Mouse (Mus musculus) liver, embryonic 12.5 days (tissue): ENCODE results near the gene Car11. TPM values are rescaled to one million over a fixed set of nuclear protein-coding genes. Genes with fewer than 3 reads are reported as not detected.

Experiments used
- ATAC-seq: fragments of 200-750 bp; cut with Nextera tagmentation; 2 replicates; pipeline ENCODE4 v1.8.0; 2017; ENCODE audit warnings: moderate number of reproducible peaks, mild to moderate bottlenecking, moderate library complexity
- H3K27ac ChIP-seq: fragments of 300-500 bp; sonication (generic); 2 replicates; pipeline ENCODE4 v1.5.1; 2016; ENCODE audit warnings: mild to moderate bottlenecking
- H3K27me3 ChIP-seq: fragments of 300-500 bp; sonication (generic); replicated peaks from 2 replicates; pipeline ENCODE4 v1.6.1; 2016; ENCODE audit warnings: mild to moderate bottlenecking, moderate library complexity
- H3K36me3 ChIP-seq: fragments of 300-500 bp; sonication (generic); 2 replicates; pipeline ENCODE4 v1.6.1; 2016; ENCODE audit warnings: mild to moderate bottlenecking, moderate library complexity
- H3K4me1 ChIP-seq: fragments of 300-500 bp; sonication (generic); 2 replicates; pipeline ENCODE4 v1.6.1; 2016
- H3K4me2 ChIP-seq: fragments of 300-500 bp; sonication (generic); 2 replicates; pipeline ENCODE4 v1.6.1; 2016; ENCODE audit warnings: mild to moderate bottlenecking, moderate library complexity
- H3K4me3 ChIP-seq: fragments of 300-500 bp; sonication (generic); 2 replicates; pipeline ENCODE4 v1.5.1; 2016; ENCODE audit warnings: mild to moderate bottlenecking, moderate library complexity
- H3K9ac ChIP-seq: fragments of 300-500 bp; sonication (generic); 2 replicates; pipeline ENCODE4 v1.6.1; 2016; ENCODE audit warnings: mild to moderate bottlenecking, moderate library complexity
- H3K9me3 ChIP-seq: fragments of 300-500 bp; sonication (generic); replicated peaks from 2 replicates; pipeline ENCODE4 v1.6.1; 2016; ENCODE audit warnings: mild to moderate bottlenecking, moderate library complexity
- WGBS: fragments of 180-500 bp; shearing (Covaris S2); methylation state at CpG from one replicate; pipeline ENCODE4 v1.1.7; 2016; ENCODE audit not compliant: insufficient replicate concordance; 5-methylcytosine and 5-hydroxymethylcytosine counted together
- polyA plus RNA-seq: library from polyadenylated mRNA; unstranded; fragments of >200 nt; fragmentation: Nextera tagmentation; extraction: Ambion mirVana; gene quantifications from 2 replicates; pipeline ENCODE4 v1.2.1, GENCODE M21; 2016

Gene Car11
- polyA plus RNA-seq, 1 experiment from 2014 or later, result 0.93 TPM

- Histone ChIP-seq H3K36me3 (peaks cover 51% of the 10 kb centered on the region), H3K27me3 (no peaks in the 10 kb centered on the region), H3K4me3 (peak overlapping the region; percentile 80), H3K4me2 (peak overlapping the region; percentile 96), H3K27ac (peak overlapping the region; percentile 76), H3K4me1 (peaks cover 51% of the 10 kb centered on the region), H3K9me3 (no peaks in the 10 kb centered on the region), H3K9ac (peak overlapping the region; percentile 74)
- 71% methylated on average over 6 of the region's 6 CpGs for WGBS
- no peak for ATAC-seq
Observed at GRCm38 (mm10) chr7:45713881-45714520, 14.4 kb downstream of the Car11 start.

GRCm38 (mm10) chr7:45714630-45715089 lies 15.0 kb downstream of the Car11 start:
- H3K9ac ChIP-seq, result peak overlapping the region; percentile 74
- WGBS, result 11% methylated on average over 14 of the region's 14 CpGs
- peaks cover 53% of the 10 kb centered on the region for H3K36me3 ChIP-seq
- H3K27me3 ChIP-seq, result no peaks in the 10 kb centered on the region
- ATAC-seq, result peak; percentile 59
- H3K4me3 ChIP-seq, result peak overlapping the region; percentile 80
- no peaks in the 10 kb centered on the region for H3K9me3 ChIP-seq
- H3K4me1 ChIP-seq, result peaks cover 57% of the 10 kb centered on the region
- peak overlapping the region; percentile 76 for H3K27ac ChIP-seq
- peak overlapping the region; percentile 96 for H3K4me2 ChIP-seq

- peaks cover 53% of the 10 kb centered on the region for H3K36me3 ChIP-seq
- WGBS, result 6% methylated on average over 34 of the region's 34 CpGs
Observed at GRCm38 (mm10) chr7:45715090-45715708, 15.6 kb downstream of the Car11 start, which contains the start of gene Rpl18. Gene Rpl18 (plus strand): TSS chr7:45715457.

DNA sequence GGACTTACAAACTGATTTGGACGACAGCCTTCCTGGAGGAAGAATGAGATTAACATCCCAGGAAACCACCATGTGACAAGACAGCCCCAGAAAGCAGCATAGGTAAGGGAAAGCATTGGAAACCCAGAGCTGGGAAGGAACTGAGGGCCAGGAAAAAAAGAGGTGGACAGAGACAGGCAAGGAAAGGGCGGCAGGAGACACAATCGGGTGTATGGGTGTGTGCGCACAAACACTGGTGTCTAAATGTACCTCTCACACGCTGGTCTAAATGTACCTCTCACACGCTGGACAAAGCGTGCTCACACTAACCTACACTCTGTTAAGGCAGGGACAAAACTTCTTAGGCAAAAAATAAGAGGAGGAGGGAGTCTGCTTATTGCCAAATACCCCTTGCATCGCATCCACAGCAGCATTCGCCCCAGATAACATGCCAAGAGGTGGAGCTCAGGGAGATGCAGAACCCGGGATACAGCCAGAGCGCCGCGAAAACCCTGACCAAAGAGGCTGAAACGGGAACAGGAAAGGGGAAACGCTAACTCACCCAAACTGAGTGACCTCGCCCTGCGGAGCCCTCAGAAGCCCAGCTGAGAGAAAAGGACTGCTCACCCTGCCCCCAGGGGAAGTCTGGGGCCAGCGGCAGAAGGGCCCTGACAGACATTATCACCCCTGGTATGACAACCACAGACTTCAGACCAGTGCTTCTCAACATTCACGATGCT lies 16.3 kb downstream of the Car11 start:
- Histone ChIP-seq H3K4me3 (peak overlapping the region; percentile 80), H3K4me2 (peak overlapping the region; percentile 96), H3K36me3 (peaks cover 53% of the 10 kb centered on the region), H3K27me3 (no peaks in the 10 kb centered on the region), H3K9ac (peak overlapping the region; percentile 91), H3K9me3 (no peaks in the 10 kb centered on the region), H3K4me1 (peaks cover 69% of the 10 kb centered on the region), H3K27ac (peak overlapping the region; percentile 83)
- 45% methylated on average over 19 of the region's 19 CpGs for WGBS
- no peak for ATAC-seq

More at GRCm38 (mm10) chr7:45715090-45715708, 15.6 kb downstream of the Car11 start, which contains the start of gene Rpl18:
- peak within 1 kb of the TSS; percentile 80 for H3K4me3 ChIP-seq
- ATAC-seq, result peak; percentile 88
- H3K27me3 ChIP-seq, result no peaks in the 10 kb centered on the region
- H3K4me2 ChIP-seq, result peak within 1 kb of the TSS; percentile 96
- H3K27ac ChIP-seq, result peak within 1 kb of the TSS; percentile 83
- H3K4me1 ChIP-seq, result peaks cover 63% of the 10 kb centered on the region
- H3K9ac ChIP-seq, result peak within 1 kb of the TSS; percentile 91
- no peaks in the 10 kb centered on the region for H3K9me3 ChIP-seq

DNA sequence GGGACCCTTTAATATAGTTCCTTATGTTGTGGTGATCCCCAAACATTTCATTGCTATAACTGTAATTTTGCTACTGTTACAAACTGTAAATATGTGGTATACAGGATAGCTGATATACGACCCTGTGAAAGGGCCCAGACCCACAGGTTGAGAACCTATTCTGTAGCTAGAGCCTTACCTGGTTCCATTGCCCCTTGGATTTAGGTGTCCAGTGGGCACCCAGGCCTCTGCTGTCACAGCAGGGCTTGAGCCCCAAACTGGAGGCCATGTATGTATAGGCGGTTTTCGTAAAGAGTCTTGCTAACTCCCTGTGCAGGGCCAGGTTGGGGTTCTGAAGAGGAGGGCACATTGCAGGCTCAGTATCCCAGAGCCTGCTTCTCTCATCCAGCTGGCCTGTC lies 16.8 kb downstream of the Car11 start:
- peaks cover 75% of the 10 kb centered on the region for H3K4me1 ChIP-seq
- peaks cover 53% of the 10 kb centered on the region for H3K36me3 ChIP-seq

GRCm38 (mm10) chr7:45716952-45717917 lies 17.6 kb downstream of the Car11 start:
- peak overlapping the region; percentile 96 for H3K4me2 ChIP-seq
- 6% methylated on average over 31 of the region's 31 CpGs for WGBS
- H3K4me1 ChIP-seq, result peaks cover 75% of the 10 kb centered on the region

More for the DNA sequence above, 16.8 kb downstream of the Car11 start:
- H3K9ac ChIP-seq, result peak overlapping the region; percentile 91
- peak overlapping the region; percentile 96 for H3K4me2 ChIP-seq
- peak overlapping the region; percentile 83 for H3K27ac ChIP-seq
- no peaks in the 10 kb centered on the region for H3K27me3 ChIP-seq
- H3K9me3 ChIP-seq, result no peaks in the 10 kb centered on the region
- 76% methylated on average over 3 of the region's 3 CpGs for WGBS
- ATAC-seq, result no peak
- peak overlapping the region; percentile 80 for H3K4me3 ChIP-seq

DNA sequence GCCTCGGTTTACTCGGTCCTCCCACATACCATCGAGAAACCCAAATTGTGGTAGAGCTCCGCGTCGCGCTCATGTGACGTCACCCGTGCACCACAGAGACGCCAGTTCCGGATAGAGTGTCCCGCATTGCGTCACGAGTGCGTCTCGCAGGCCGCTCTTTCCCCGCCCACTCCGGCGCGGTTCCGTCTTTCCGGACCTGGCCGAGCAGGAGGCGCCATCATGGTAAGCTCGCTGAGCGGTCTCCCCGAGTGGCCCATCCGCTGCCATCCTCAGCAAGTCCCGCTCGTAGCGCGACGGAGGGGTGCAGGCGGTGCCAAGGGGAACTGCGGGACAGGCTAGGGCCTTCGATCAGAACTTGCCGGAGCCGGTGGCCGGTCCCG lies 18.3 kb downstream of the Car11 start, which contains the start of gene Sphk2:
Gene Sphk2 (minus strand): TSS at position 85 of the 380 bp plus-strand sequence.
- WGBS, result under 1% methylated on average over 41 of the region's 41 CpGs
- Histone ChIP-seq H3K4me1 (peaks cover 68% of the 10 kb centered on the region), H3K27ac (peak within 1 kb of the TSS; percentile 83), H3K36me3 (peaks cover 53% of the 10 kb centered on the region), H3K4me2 (peak within 1 kb of the TSS; percentile 96), H3K9ac (peak within 1 kb of the TSS; percentile 91), H3K9me3 (no peaks in the 10 kb centered on the region), H3K4me3 (peak within 1 kb of the TSS; percentile 80), H3K27me3 (no peaks in the 10 kb centered on the region)
- ATAC-seq, result peak; percentile 67

More at GRCm38 (mm10) chr7:45716952-45717917, 17.6 kb downstream of the Car11 start:
- Histone ChIP-seq H3K9me3 (no peaks in the 10 kb centered on the region), H3K9ac (peak overlapping the region; percentile 91), H3K27me3 (no peaks in the 10 kb centered on the region), H3K27ac (peak overlapping the region; percentile 83), H3K36me3 (peaks cover 53% of the 10 kb centered on the region), H3K4me3 (peak overlapping the region; percentile 80)
- ATAC-seq, result peak; percentile 41; the same call in 1 of the 2 replicates

- ATAC-seq, result no peak
- peaks cover 53% of the 10 kb centered on the region for H3K36me3 ChIP-seq
Observed at GRCm38 (mm10) chr7:45718331-45718730, 18.7 kb downstream of the Car11 start.

DNA sequence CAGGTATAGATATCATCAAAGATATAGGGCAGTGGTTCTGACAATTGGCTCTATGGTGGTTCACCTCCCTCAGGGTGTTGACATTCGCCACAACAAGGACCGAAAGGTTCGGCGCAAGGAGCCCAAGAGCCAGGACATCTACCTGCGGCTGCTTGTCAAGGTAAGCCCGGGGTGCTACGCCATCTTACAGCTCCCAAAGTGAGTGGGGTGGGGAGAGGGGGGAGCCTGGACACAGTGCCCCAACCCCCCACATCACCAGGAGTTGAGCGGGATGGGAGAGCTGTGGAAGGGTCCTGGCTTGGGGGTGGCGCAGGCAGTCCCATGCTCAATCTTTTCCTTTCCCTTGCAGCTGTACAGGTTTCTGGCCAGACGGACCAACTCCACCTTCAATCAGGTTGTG lies 19.5 kb downstream of the Car11 start:
- Histone ChIP-seq H3K27ac (peak overlapping the region; percentile 83), H3K27me3 (no peaks in the 10 kb centered on the region), H3K4me2 (peak overlapping the region; percentile 86), H3K9me3 (no peaks in the 10 kb centered on the region), H3K36me3 (peaks cover 55% of the 10 kb centered on the region), H3K4me3 (peak overlapping the region; percentile 80), H3K9ac (peak overlapping the region; percentile 91), H3K4me1 (peaks cover 56% of the 10 kb centered on the region)
- no peak for ATAC-seq
- WGBS, result 63% methylated on average over 10 of the region's 10 CpGs

More at GRCm38 (mm10) chr7:45718331-45718730, 18.7 kb downstream of the Car11 start:
- peak overlapping the region; percentile 86 for H3K4me2 ChIP-seq
- WGBS, result under 1% methylated on average over 20 of the region's 20 CpGs
- H3K27ac ChIP-seq, result peak overlapping the region; percentile 83
- no peaks in the 10 kb centered on the region for H3K27me3 ChIP-seq
- H3K9me3 ChIP-seq, result no peaks in the 10 kb centered on the region
- peak overlapping the region; percentile 80 for H3K4me3 ChIP-seq
- peak overlapping the region; percentile 91 for H3K9ac ChIP-seq
- peaks cover 65% of the 10 kb centered on the region for H3K4me1 ChIP-seq

DNA sequence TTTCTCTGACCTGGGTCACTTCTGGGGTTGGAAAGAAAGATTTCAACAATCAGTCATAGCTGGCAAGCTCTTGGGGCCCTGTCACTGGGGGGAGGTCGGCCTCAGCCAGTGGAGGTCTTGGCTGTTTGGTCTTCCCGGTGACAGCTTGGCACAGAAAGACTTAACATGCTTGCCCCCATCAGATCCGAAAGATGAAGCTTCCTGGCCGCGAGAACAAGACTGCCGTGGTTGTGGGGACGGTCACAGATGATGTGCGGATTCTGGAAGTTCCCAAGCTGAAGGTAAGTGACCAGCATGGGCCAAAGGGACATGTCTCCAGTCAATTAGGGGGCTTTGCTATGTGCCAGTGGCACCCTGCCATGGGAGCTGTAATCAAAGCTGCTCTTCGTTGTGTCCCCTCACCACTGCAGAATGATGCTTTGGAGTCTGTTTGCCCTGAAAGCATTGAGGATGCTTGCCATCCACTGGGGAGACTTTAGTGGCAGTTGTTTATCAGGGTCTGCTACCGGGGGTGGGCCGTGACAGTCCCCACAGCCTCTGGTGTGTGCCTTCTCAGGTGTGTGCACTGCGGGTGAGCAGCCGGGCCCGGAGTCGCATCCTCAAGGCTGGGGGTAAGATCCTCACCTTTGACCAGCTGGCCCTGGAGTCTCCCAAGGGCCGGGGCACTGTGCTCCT lies 20.2 kb downstream of the Car11 start:
- ATAC-seq, result no peak
- Histone ChIP-seq H3K4me1 (peaks cover 49% of the 10 kb centered on the region), H3K27ac (peak overlapping the region; percentile 83), H3K4me3 (peak overlapping the region; percentile 80), H3K9me3 (no peaks in the 10 kb centered on the region), H3K36me3 (peaks cover 62% of the 10 kb centered on the region), H3K4me2 (peak overlapping the region; percentile 86), H3K9ac (peak overlapping the region; percentile 91), H3K27me3 (no peaks in the 10 kb centered on the region)
- 89% methylated on average over 16 of the region's 16 CpGs for WGBS
